Mouse (Mus musculus) spleen, adult 12 weeks (tissue): ENCODE data around the gene Sptb.

Experiments used
- DNase-seq: peaks from one replicate; pipeline ENCODE4 v3.0.0; 2022; ENCODE audit warnings: low spot score

Sptb gene

GRCm38 (mm10) chr12:76710351-76711100 is at the start of gene Sptb:
Sptb (minus strand) TSS chr12:76710547.
- peak; percentile 53 for DNase-seq

GRCm38 (mm10) chr12:76752652-76753318 is 42.4 kb upstream of the Sptb start:
- DNase-seq = no peak

DNA sequence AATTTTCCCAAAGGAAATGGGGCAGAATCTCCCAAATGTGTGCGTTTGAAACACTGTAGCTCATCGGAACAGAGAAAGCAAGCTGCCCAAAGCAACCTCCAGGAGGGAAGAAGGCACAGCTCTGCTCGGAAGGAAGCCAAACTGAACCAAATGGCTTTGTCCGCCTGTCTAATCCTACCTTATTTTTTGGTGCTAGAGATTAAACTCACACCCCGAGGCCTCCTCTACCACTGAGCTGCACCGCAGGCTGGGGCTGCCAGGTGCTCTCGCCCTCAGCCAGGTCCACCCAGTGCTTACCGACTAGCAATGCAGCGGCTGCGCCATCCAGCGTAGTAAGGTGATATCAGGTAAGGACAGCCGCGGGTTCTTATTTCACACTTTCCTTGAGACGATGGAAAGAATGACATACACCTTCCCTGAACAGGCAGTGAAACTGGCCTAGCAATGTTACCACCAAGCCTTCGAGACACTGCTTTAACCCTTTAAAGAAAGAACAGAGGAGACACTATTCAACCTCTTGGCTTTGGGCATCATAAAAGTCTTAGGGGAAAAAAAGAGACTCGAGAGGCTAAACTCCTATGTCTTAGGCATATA is 40.6 kb upstream of the Sptb start:
- DNase-seq = no peak

DNA sequence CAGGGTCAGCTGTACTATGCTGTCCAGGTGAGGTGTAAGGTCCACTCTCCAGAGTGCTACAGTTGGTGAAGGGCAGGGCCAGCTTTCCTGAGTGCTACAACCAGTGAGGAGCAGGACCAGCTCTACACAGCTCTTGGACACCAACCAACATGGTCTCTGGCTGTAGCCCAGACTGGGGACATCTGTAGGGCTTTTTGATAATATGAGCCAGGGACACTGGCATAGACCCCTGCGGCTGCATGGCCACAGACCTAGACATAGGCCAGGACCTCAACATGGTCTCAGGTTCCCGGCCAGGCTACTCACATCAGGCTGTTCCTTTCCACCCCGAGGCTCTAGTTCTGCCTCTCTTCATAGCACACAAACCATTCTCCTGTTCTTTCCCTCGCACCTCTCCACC is 17.6 kb upstream of the Sptb start:
- no peak for DNase-seq

- no peak for DNase-seq
These were observed 11.7 kb upstream of the Sptb start for GRCm38 (mm10) chr12:76722026-76722425.

DNA sequence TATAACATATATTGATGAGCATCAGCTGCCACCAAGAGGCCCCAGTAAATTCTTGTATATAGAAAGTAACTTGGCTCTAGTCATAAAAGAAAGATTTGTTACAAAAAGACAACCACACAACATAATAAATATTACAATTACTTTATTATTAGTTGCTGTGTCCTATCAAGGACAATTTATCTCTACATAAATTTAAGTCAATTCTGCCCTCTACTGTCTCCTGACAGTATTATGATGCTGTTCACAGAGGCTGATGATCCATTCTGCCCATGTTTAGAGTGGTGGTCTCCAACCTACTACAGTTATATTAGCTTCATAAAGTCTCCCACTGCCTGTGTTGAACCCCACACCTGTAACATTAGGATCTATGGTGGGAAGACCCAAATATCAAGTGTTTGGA is 10.2 kb upstream of the Sptb start:
- no peak for DNase-seq

DNA sequence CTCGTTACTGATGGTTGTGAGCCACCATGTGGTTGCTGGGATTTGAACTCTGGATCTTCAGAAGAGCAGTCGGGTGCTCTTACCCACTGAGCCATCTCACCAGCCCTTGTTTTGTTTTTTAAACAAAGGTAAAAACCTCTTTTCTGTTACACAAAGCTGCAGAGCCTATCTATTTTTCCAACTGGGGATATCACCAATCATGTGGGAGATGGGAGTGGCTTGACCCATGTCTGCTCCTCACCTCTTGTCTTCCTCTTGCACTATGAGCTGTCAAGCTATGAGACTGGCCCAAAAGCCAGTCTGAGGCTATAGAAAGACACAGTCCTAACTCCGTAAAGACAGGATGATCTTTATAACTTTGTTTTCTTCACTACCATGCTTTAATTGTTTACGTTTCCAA is 8.0 kb upstream of the Sptb start:
- DNase-seq = no peak

GRCm38 (mm10) chr12:76709795-76710350 is 474 bp downstream of the Sptb start:
- DNase-seq = peak; percentile 84

GRCm38 (mm10) chr12:76708956-76709794 is 1.2 kb downstream of the Sptb start:
- DNase-seq = peak; percentile 39

DNA sequence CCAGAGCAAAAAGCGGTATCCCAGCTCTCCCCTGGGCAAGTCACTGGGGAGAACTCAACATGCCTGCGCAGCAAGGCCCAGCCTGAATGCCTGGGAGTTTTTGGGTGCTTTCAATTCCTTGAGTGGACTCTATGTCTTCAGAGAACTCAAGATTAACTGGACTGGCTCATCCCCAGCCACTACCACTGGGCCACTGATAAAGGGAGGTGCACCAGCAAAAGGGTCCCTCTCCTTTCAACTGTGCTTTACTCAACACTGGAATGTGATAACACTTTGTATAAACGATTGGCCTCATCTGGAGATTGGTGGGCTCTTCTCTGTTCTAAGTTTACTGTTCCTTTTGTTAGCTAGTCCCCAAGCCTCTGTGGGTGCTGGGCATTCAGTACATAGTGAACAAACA is 2.2 kb downstream of the Sptb start:
- peak; percentile 44 for DNase-seq

DNA sequence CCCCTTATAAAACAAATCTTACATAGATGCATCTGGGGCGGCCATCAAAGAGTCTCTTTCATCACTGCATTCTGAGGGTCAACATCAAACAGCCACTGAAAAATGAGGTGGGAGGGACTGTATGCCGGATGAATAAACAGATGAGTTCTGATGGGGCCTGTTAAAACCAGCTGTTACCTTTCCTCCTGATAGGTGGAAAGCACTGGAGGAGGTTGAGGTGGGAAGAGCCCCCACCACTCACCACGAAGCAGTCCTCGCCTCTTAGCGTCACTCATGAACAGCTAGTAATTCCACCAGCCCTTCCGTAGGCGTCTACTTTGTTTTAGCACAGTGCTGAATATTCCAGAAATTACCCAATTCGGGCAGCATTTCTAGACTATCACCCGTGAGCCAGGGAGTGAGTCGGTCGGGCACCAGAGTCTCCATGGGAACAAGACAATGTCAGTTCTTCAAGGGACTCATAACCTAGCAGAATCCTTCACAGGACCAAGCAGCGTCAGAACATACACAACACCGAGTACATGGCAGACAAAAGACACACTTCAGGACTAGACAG is 13.9 kb downstream of the Sptb start:
- DNase-seq = no peak

DNA sequence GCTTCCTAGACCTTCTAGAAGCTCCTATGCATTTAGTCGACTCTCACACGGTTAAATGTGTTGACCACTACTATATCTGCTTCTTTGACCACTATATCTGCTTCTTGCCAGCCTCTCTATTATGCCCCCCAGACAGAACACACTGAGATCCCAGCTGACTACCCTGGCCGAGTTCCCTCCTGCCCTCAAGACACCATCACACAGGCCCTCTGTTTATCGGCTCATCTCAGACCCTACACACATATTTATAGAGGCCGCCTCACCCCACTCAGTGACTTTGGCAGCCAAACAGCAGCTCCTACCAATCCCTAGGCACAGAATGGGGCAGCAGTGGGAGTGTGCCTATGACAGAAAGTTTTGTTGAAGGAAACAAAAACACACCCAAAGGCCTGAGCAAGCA is 14.6 kb downstream of the Sptb start:
- DNase-seq = no peak

GRCm38 (mm10) chr12:76694801-76695505 is 15.4 kb downstream of the Sptb start:
- DNase-seq = no peak

GRCm38 (mm10) chr12:76687498-76688200 is 22.7 kb downstream of the Sptb start:
- no peak for DNase-seq

- no peak for DNase-seq
These were observed 24.7 kb downstream of the Sptb start for GRCm38 (mm10) chr12:76685647-76686046.

DNA sequence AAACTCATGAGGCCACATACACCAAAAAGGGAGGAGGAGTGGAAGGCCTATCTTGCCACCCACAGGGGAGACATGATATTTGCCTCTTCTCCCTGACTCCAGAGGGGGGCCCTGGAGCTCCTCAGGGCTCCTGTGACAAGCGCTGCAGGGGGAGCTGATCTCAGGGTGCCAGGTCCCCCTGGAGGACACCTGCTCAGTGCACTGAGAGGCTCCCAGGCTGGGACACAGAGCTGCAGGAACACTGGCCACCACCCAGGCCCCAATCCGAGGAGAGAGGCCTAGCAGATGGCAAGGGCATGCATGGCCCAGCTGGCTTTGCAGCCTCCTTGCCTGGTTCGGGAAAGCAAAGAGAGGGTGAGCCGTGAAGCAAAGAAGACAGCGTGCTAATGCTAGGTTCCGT is 25.9 kb downstream of the Sptb start:
- DNase-seq = no peak

DNA sequence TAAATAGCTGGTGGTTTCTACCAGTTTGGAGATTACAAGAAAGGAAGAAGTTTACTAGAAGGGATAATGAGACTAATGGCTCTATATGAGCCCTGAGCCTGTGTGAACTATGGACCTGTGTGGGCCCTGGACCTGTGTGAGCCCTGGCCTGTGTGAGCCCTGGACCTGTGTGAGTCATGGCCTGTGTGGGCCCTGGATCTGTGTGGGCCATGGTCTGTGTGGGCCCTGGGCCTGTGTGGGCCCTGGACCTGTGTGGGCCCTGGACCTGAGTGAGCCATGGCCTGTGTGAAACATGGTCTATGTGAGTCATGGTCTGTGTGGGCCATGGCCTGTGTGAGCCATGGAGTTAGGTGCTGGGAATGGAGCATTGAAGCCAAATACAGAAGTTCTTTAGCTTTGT is 28.4 kb downstream of the Sptb start:
- DNase-seq = no peak

- DNase-seq = no peak
These were observed 33.3 kb downstream of the Sptb start for GRCm38 (mm10) chr12:76677068-76677467.

- no peak for DNase-seq
These were observed 33.9 kb downstream of the Sptb start for GRCm38 (mm10) chr12:76676477-76676876.

DNA sequence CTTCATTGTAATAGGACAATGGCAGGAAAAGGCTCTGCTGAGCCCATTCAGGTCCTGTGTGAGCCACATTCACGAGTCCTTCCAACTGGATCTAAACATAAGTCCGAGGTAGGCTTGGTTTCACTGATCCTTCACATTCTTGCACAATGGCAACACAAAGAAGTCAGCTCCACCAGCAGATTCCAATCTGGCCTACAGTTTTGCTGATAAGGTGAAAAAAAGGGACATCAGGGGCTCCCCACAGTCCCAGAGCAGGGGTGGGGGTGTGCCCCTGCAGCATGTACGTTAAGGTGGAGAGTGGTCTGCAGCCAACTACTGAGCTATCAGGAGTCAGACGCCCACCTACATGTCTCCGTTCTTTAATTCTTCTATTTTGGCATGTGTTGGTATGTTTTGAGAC is 35.0 kb downstream of the Sptb start:
- no peak for DNase-seq
